Mouse (Mus musculus): ENCODE results near the gene Dpep3. TPM values are rescaled to one million over a fixed set of nuclear protein-coding genes. Genes with fewer than 3 reads are reported as not detected.
"Not testable (repeated sequence)": the region's sequence is repeated elsewhere in the genome, so short reads cannot be mapped to it uniquely, and the experiment has no call there.

Dpep3 gene
- not detected in 2 replicates for polyA plus RNA-seq (2014; fragmentation: Nextera tagmentation; extraction: Ambion mirVana)

- no peak within 1 kb of the TSS for H3K4me2 ChIP-seq (ENCODE audit: low read depth, low read length)
- no peaks in the 10 kb centered on the region for H3K4me1 ChIP-seq (ENCODE audit: control insufficient read depth, insufficient read depth, low read length)
- H3K27me3 ChIP-seq (ENCODE audit: control insufficient read depth, insufficient read depth, low read length) = no peaks in the 10 kb centered on the region
- 91% methylated on average over 15 of the region's 15 CpGs for WGBS
- no peak within 1 kb of the TSS for H3K4me3 ChIP-seq (ENCODE audit: low read depth, low read length)
- H3K36me3 ChIP-seq (ENCODE audit: control insufficient read depth, insufficient read depth, low read length) = no peaks in the 10 kb centered on the region
- no peaks in the 10 kb centered on the region for H3K9me3 ChIP-seq (ENCODE audit: control insufficient read depth, low read length)
- H3K9ac ChIP-seq (replicated peaks; ENCODE audit: low read depth, low read length) = no peak within 1 kb of the TSS
- no peak for ATAC-seq (ENCODE audit: low read depth)
- no peak within 1 kb of the TSS for H3K27ac ChIP-seq (ENCODE audit: low read depth, low read length)
These were observed at the start of gene Dpep3 for GRCm38 (mm10) chr8:105979325-105979724. Dpep3 (minus strand) TSS chr8:105979429.

GRCm38 (mm10) chr8:106022483-106022882 lies 43.3 kb upstream of the Dpep3 start:
- Histone ChIP-seq H3K4me3 (ENCODE audit: low read depth, low read length) (no peak overlapping the region), H3K9ac (replicated peaks; ENCODE audit: low read depth, low read length) (no peak overlapping the region), H3K4me1 (ENCODE audit: control insufficient read depth, insufficient read depth, low read length) (no peaks in the 10 kb centered on the region), H3K36me3 (ENCODE audit: control insufficient read depth, insufficient read depth, low read length) (peaks cover 9% of the 10 kb centered on the region), H3K27me3 (ENCODE audit: control insufficient read depth, insufficient read depth, low read length) (no peaks in the 10 kb centered on the region), H3K4me2 (ENCODE audit: low read depth, low read length) (no peak overlapping the region), H3K9me3 (ENCODE audit: control insufficient read depth, low read length) (no peaks in the 10 kb centered on the region), H3K27ac (ENCODE audit: low read depth, low read length) (no peak overlapping the region)
- ATAC-seq (ENCODE audit: low read depth) = no peak

- ATAC-seq (ENCODE audit: low read depth) = no peak
- 90% methylated on average over 3 of the region's 3 CpGs for WGBS
- H3K4me2 ChIP-seq (ENCODE audit: low read depth, low read length) = no peak overlapping the region
These were observed 38.8 kb upstream of the Dpep3 start for GRCm38 (mm10) chr8:106018039-106018438.

GRCm38 (mm10) chr8:106017130-106017529 lies 37.9 kb upstream of the Dpep3 start:
- peaks cover under 1% of the 10 kb centered on the region; the same call in 1 of the 2 replicates for H3K4me1 ChIP-seq (ENCODE audit: control insufficient read depth, insufficient read depth, low read length)
- no peak for ATAC-seq (ENCODE audit: low read depth)
- 90% methylated on average over 7 of the region's 7 CpGs for WGBS
- H3K4me2 ChIP-seq (ENCODE audit: low read depth, low read length) = no peak overlapping the region
- no peak overlapping the region for H3K4me3 ChIP-seq (ENCODE audit: low read depth, low read length)
- H3K27ac ChIP-seq (ENCODE audit: low read depth, low read length) = no peak overlapping the region
- H3K27me3 ChIP-seq (ENCODE audit: control insufficient read depth, insufficient read depth, low read length) = no peaks in the 10 kb centered on the region
- no peaks in the 10 kb centered on the region for H3K9me3 ChIP-seq (ENCODE audit: control insufficient read depth, low read length)
- H3K9ac ChIP-seq (replicated peaks; ENCODE audit: low read depth, low read length) = no peak overlapping the region
- peaks cover 8% of the 10 kb centered on the region; the same call in 1 of the 2 replicates for H3K36me3 ChIP-seq (ENCODE audit: control insufficient read depth, insufficient read depth, low read length)

More at GRCm38 (mm10) chr8:106018039-106018438, 38.8 kb upstream of the Dpep3 start:
- peaks cover 8% of the 10 kb centered on the region; the same call in 1 of the 2 replicates for H3K36me3 ChIP-seq (ENCODE audit: control insufficient read depth, insufficient read depth, low read length)
- no peaks in the 10 kb centered on the region for H3K9me3 ChIP-seq (ENCODE audit: control insufficient read depth, low read length)
- H3K27ac ChIP-seq (ENCODE audit: low read depth, low read length) = no peak overlapping the region
- no peak overlapping the region for H3K4me3 ChIP-seq (ENCODE audit: low read depth, low read length)
- H3K4me1 ChIP-seq (ENCODE audit: control insufficient read depth, insufficient read depth, low read length) = no peaks in the 10 kb centered on the region
- no peaks in the 10 kb centered on the region for H3K27me3 ChIP-seq (ENCODE audit: control insufficient read depth, insufficient read depth, low read length)
- H3K9ac ChIP-seq (replicated peaks; ENCODE audit: low read depth, low read length) = no peak overlapping the region

GRCm38 (mm10) chr8:106016284-106016683 lies 37.1 kb upstream of the Dpep3 start:
- Histone ChIP-seq H3K9me3 (ENCODE audit: control insufficient read depth, low read length) (no peaks in the 10 kb centered on the region), H3K4me2 (ENCODE audit: low read depth, low read length) (no peak overlapping the region), H3K36me3 (ENCODE audit: control insufficient read depth, insufficient read depth, low read length) (peaks cover 8% of the 10 kb centered on the region; the same call in 1 of the 2 replicates), H3K27me3 (ENCODE audit: control insufficient read depth, insufficient read depth, low read length) (no peaks in the 10 kb centered on the region), H3K4me1 (ENCODE audit: control insufficient read depth, insufficient read depth, low read length) (peaks cover 3% of the 10 kb centered on the region; the same call in 1 of the 2 replicates), H3K27ac (ENCODE audit: low read depth, low read length) (no peak overlapping the region), H3K4me3 (ENCODE audit: low read depth, low read length) (no peak overlapping the region), H3K9ac (replicated peaks; ENCODE audit: low read depth, low read length) (no peak overlapping the region)
- WGBS = 95% methylated on average over 6 of the region's 6 CpGs
- ATAC-seq (ENCODE audit: low read depth) = no peak

- not testable (repeated sequence) for ATAC-seq (ENCODE audit: low read depth); H3K27ac ChIP-seq (ENCODE audit: low read depth, low read length); H3K27me3 ChIP-seq (ENCODE audit: control insufficient read depth, insufficient read depth, low read length); H3K9ac ChIP-seq (replicated peaks; ENCODE audit: low read depth, low read length); H3K36me3 ChIP-seq (ENCODE audit: control insufficient read depth, insufficient read depth, low read length); H3K9me3 ChIP-seq (ENCODE audit: control insufficient read depth, low read length)
- Histone ChIP-seq H3K4me2 (ENCODE audit: low read depth, low read length) (peak overlapping the region; percentile 76), H3K4me1 (ENCODE audit: control insufficient read depth, insufficient read depth, low read length) (peaks cover 12% of the 10 kb centered on the region), H3K4me3 (ENCODE audit: low read depth, low read length) (peak overlapping the region; percentile 89; the same call in 1 of the 2 replicates)
- 86% methylated on average over 8 of the region's 8 CpGs for WGBS
These were observed 33.0 kb upstream of the Dpep3 start for GRCm38 (mm10) chr8:106012203-106012602.

GRCm38 (mm10) chr8:106011643-106011986 lies 32.4 kb upstream of the Dpep3 start, which contains the start of gene Ddx28:
Ddx28 (minus strand) TSS chr8:106011882.
- Histone ChIP-seq H3K27ac (ENCODE audit: low read depth, low read length) (peak within 1 kb of the TSS; percentile 72), H3K4me3 (ENCODE audit: low read depth, low read length) (peak within 1 kb of the TSS; percentile 89), H3K27me3 (ENCODE audit: control insufficient read depth, insufficient read depth, low read length) (no peaks in the 10 kb centered on the region), H3K9ac (replicated peaks; ENCODE audit: low read depth, low read length) (peak within 1 kb of the TSS; percentile 88), H3K4me2 (ENCODE audit: low read depth, low read length) (peak within 1 kb of the TSS; percentile 76), H3K4me1 (ENCODE audit: control insufficient read depth, insufficient read depth, low read length) (peaks cover 12% of the 10 kb centered on the region), H3K36me3 (ENCODE audit: control insufficient read depth, insufficient read depth, low read length) (0 out of 2 replicates have a peak, but pooled peaks cover 3% of the 10 kb centered on the region), H3K9me3 (ENCODE audit: control insufficient read depth, low read length) (no peaks in the 10 kb centered on the region)
- 2% methylated on average over 6 of the region's 6 CpGs for WGBS
- peak; percentile 16; the same call in 1 of the 2 replicates for ATAC-seq (ENCODE audit: low read depth)

- no peaks in the 10 kb centered on the region for H3K27me3 ChIP-seq (ENCODE audit: control insufficient read depth, insufficient read depth, low read length)
- H3K4me1 ChIP-seq (ENCODE audit: control insufficient read depth, insufficient read depth, low read length) = peaks cover 12% of the 10 kb centered on the region
- peak overlapping the region; percentile 88 for H3K9ac ChIP-seq (replicated peaks; ENCODE audit: low read depth, low read length)
- H3K9me3 ChIP-seq (ENCODE audit: control insufficient read depth, low read length) = no peaks in the 10 kb centered on the region
- peak overlapping the region; percentile 76 for H3K4me2 ChIP-seq (ENCODE audit: low read depth, low read length)
- under 1% methylated on average over 70 of the region's 74 CpGs for WGBS
- H3K36me3 ChIP-seq (ENCODE audit: control insufficient read depth, insufficient read depth, low read length) = 0 out of 2 replicates have a peak, but pooled peaks cover 3% of the 10 kb centered on the region
- peak overlapping the region; percentile 89 for H3K4me3 ChIP-seq (ENCODE audit: low read depth, low read length)
- peak; percentile 97 for ATAC-seq (ENCODE audit: low read depth)
- peak overlapping the region; percentile 72 for H3K27ac ChIP-seq (ENCODE audit: low read depth, low read length)
These were observed 31.8 kb upstream of the Dpep3 start for GRCm38 (mm10) chr8:106010748-106011642.

GRCm38 (mm10) chr8:106007891-106008290 lies 28.7 kb upstream of the Dpep3 start:
- ATAC-seq (ENCODE audit: low read depth); H3K36me3 ChIP-seq (ENCODE audit: control insufficient read depth, insufficient read depth, low read length); H3K27ac ChIP-seq (ENCODE audit: low read depth, low read length); H3K4me2 ChIP-seq (ENCODE audit: low read depth, low read length); H3K4me3 ChIP-seq (ENCODE audit: low read depth, low read length); H3K9ac ChIP-seq (replicated peaks; ENCODE audit: low read depth, low read length); H3K27me3 ChIP-seq (ENCODE audit: control insufficient read depth, insufficient read depth, low read length); H3K9me3 ChIP-seq (ENCODE audit: control insufficient read depth, low read length): not testable (repeated sequence)
- 70% methylated on average over 3 of the region's 3 CpGs for WGBS
- H3K4me1 ChIP-seq (ENCODE audit: control insufficient read depth, insufficient read depth, low read length) = peaks cover 12% of the 10 kb centered on the region

All from neural tube, embryonic 14.5 days (tissue).